Mouse (Mus musculus) kidney, adult 18-20 months (tissue): ENCODE measurements at regions not wholly inside any gene's neighbourhood (a gene's known extent, or its start where the extent isn't known, plus 50 kb on each side); places are given as distances from the start of the nearest gene placed in this dataset.
"Not testable (repeated sequence)": the region's sequence is repeated elsewhere in the genome, so short reads cannot be mapped to it uniquely, and the experiment has no call there.

ENCODE experiments used
- DNase-seq: peaks from one replicate; pipeline ENCODE4 v3.0.0; 2021

GRCm38 (mm10) chr12:77054211-77054610, 92.2 kb upstream of the Max start:
- no peak for DNase-seq

GRCm38 (mm10) chr12:77052853-77053252, 90.9 kb upstream of the Max start:
- peak; percentile 60 for DNase-seq

GRCm38 (mm10) chr12:77048380-77048779, 86.4 kb upstream of the Max start:
- DNase-seq: no peak

- no peak for DNase-seq
Observed at GRCm38 (mm10) chr12:77047273-77047672, 85.3 kb upstream of the Max start.

DNA sequence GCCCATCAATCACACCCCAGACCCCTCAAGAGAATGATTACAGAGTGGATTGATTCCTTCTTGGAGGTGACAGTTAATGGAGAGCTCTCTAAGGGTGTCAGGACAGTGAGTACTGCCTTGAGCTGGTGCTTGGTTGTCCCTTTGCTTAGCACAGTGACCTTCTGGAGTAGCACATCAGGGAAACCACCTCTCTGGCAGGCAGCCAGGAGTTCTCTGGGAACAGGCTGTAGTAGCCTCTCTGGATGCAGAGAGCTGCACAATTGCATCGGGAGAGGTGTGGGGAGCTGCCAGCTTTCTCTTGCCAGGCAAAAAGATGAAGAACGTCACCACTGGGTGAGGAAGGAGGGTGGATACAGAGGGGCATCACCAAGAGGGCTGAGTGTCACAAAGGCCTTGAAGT, 84.0 kb upstream of the Max start:
- DNase-seq: peak; percentile 59

- DNase-seq: no peak
Observed at GRCm38 (mm10) chr12:77045356-77045755, 83.4 kb upstream of the Max start.

GRCm38 (mm10) chr12:77042356-77042755, 80.4 kb upstream of the Max start:
- no peak for DNase-seq

DNA sequence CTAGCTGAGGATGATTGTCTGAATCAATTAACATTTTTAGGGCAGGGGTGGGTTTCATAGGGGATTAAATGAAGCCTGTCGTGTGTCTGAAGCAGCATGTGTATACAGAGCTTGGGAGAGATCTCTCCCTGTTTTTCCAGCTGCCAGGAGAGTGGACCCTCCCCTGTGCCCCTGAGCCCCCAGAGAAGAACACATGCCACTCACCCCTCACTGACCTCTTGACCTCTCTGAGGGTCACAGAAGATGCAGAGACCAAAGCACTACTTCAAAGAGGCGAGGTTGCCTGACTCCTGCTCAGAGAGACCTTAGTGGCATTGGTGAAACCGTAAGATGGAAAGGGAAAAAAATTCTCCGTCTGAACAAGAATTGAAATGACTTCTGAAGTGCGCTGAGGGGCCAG, 79.1 kb upstream of the Max start:
- DNase-seq: no peak

DNA sequence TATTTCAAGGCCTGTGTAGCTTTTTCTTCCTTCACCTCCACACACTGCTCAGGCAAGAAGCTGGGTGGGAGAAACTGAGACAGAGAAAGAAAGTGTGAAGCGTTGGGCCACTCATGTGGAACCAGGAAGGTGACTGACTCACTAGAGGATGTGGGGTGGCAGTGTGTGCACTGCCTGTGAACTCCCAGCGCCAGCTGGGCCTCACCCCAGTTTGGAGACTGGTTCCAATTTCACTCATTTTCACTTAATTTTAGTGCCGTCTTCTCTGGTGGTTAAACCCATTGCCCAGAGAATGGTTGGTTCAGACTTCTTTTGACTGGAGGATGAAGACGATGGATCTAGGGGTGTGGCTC, 77.9 kb upstream of the Max start:
- DNase-seq: no peak

DNA sequence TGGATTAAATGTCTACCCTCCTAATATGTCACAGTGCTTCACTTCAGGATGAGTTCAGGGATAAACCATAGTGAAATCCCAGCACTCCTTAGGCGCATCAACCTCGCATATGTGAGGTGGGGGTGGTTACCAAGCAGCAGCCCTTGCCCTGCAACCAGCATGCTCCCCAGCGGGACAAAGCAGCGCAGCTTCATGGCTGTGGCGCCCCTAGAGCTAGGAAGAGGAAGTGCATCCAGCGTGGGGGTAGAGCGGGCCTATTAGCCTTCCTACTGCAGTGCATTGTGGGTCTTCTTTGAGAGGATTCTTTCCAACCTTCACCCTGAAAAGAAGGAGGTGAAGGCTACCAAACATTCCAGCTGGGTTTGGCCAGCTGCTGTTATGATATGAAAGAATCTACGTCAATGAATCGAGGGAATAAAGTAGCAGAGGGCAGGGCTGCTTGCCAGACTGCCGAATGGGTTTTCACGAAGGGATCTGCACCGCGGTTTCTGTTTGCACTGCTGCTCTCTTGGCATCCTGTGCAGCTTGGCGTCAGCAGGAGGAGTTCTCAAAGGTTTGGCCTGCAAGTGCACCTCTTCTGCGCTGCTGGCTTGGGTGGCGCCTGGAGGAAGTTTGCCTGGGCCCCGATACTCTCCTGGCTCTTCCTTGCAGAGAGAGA, 77.4 kb upstream of the Max start:
- DNase-seq: no peak

GRCm38 (mm10) chr12:77035676-77036075, 73.7 kb upstream of the Max start:
- DNase-seq: no peak

GRCm38 (mm10) chr12:77031448-77031847, 69.4 kb upstream of the Max start:
- no peak for DNase-seq

DNA sequence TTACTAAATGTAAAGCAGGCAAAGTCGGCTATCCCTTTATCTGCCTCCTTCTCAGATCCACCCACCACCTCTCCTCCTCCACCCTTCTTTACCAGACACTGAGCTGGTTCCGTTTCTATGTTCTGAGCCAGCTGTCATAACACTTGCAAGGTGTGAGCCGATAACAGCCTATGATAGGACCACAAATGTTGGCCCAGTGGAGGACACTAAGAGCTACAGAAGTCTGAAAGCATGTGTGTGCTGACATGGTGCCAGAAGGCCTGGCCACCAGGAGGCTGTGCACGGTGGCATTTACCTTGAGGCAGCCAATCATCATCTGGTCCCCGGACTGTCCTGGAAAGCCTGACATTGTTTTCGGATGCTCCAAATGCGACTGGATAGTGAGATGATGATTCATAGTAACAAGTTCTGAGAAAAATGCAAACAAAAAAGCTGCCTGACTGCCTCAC, 63.5 kb upstream of the Max start:
- no peak for DNase-seq

- no peak for DNase-seq
Observed at GRCm38 (mm10) chr12:77022538-77022937, 60.5 kb upstream of the Max start.

DNA sequence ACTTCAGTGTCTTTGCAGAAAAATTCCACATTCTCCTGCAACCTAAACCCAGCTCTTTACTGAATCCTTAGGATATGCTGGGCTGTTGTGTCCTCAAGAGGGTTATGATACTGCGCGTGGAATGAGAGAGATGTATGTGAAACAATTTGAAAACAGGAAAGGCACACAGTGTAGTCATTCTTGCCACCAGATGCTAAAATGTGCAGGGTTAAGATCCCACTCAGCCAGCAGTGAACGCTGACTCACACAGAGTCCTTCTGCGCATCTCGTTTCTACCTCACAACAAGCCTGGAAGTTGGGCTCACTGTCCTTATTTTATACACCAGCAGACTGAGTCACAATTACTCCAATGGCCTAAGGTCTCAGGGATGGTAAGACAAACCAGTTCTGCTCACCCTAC, 59.9 kb upstream of the Max start:
- no peak for DNase-seq

GRCm38 (mm10) chr12:77019708-77020511, 57.9 kb upstream of the Max start:
- peak; percentile 2 for DNase-seq

DNA sequence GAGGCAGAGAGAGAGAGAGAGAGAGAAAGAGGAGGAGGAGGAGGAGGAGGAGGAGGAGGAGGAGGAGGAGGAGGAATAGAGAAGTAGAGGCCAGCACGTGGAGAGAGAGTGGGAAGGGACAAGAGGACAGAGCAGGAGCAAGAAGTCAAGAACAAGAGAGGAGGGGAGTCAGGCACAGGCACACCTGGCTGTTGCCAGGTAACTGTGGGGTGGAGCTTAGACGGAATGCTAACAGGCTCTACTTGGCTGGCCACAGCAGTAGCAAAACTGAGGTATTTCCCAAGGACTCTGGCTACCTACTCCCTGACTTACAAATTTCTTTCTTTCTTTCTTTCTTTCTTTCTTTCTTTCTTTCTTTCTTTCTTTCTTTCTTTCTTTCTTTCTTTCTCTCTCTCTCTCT, 57.1 kb upstream of the Max start:
- DNase-seq: not testable (repeated sequence)

DNA sequence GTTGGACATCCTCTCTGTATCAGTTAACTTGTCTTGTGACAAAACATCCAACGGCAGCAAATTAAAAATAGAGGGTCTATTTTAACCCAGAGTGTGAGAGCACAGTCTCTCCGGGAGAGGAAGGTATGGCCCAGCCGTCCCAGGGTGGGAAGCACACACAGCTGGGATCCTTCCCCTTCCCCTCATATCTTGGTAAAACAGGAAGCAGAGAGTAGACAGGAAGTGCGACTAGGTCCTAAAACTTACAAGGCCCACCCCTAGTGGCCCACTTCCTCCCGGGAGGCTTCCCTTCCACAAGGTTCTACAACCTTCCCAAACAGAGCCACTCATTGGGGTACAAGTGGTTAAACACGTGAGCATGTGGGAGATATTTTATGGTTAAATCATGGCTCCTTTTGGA, 56.4 kb upstream of the Max start:
- DNase-seq: no peak

- DNase-seq: no peak
Observed at GRCm38 (mm10) chr12:77014908-77015307, 52.9 kb upstream of the Max start.
